Mouse (Mus musculus) liver, adult (tissue): Measurements from ENCODE around the gene Tmem72.

ENCODE experiments used
- GATA4 ChIP-seq: IDR thresholded peaks from 2 replicates; pipeline ENCODE4 v1.6.1; 2014; ENCODE audit warnings: mild to moderate bottlenecking, low read length; ENCODE audit not compliant: insufficient replicate concordance

Tmem72 gene

GRCm38 (mm10) chr6:116704320-116704719 is 12.4 kb downstream of the Tmem72 start:
- TF ChIP-seq GATA4: no peak

GRCm38 (mm10) chr6:116700821-116701220 is 15.9 kb downstream of the Tmem72 start:
- no peak for TF ChIP-seq GATA4

GRCm38 (mm10) chr6:116697896-116698425 is 18.8 kb downstream of the Tmem72 start:
- TF ChIP-seq GATA4: no peak

- no peak for TF ChIP-seq GATA4
Observed at GRCm38 (mm10) chr6:116697413-116697812, 19.3 kb downstream of the Tmem72 start.

GRCm38 (mm10) chr6:116694346-116694745 is 22.4 kb downstream of the Tmem72 start:
- TF ChIP-seq GATA4: no peak

- TF ChIP-seq GATA4: no peak
Observed at GRCm38 (mm10) chr6:116693639-116694038, 23.1 kb downstream of the Tmem72 start.

GRCm38 (mm10) chr6:116682317-116682716 is 34.4 kb downstream of the Tmem72 start:
- no peak for TF ChIP-seq GATA4

GRCm38 (mm10) chr6:116679563-116680288 is 37.0 kb downstream of the Tmem72 start:
- no peak for TF ChIP-seq GATA4

GRCm38 (mm10) chr6:116677321-116677720 is 39.4 kb downstream of the Tmem72 start:
- no peak for TF ChIP-seq GATA4

GRCm38 (mm10) chr6:116676355-116676913 is 40.3 kb downstream of the Tmem72 start:
- TF ChIP-seq GATA4: no peak

- TF ChIP-seq GATA4: no peak
Observed at GRCm38 (mm10) chr6:116674283-116674886, 42.3 kb downstream of the Tmem72 start.

- no peak for TF ChIP-seq GATA4
Observed at GRCm38 (mm10) chr6:116673471-116674282, 43.0 kb downstream of the Tmem72 start, which contains the start of gene Rassf4. Gene Rassf4, minus strand, starts transcription at chr6:116673952.

GRCm38 (mm10) chr6:116672349-116672748 is 44.4 kb downstream of the Tmem72 start:
- no peak for TF ChIP-seq GATA4

- TF ChIP-seq GATA4: no peak
Observed at GRCm38 (mm10) chr6:116671768-116672167, 44.9 kb downstream of the Tmem72 start.

GRCm38 (mm10) chr6:116671031-116671430 is 45.7 kb downstream of the Tmem72 start:
- TF ChIP-seq GATA4: no peak
